Mouse (Mus musculus): ENCODE results near the gene Amd2. TPM values are rescaled to one million over a fixed set of nuclear protein-coding genes. Genes with fewer than 3 reads are reported as not detected.

Gene Amd2
- total RNA-seq (2017) = 8.2 and 9.7 TPM in 2 replicates

DNA sequence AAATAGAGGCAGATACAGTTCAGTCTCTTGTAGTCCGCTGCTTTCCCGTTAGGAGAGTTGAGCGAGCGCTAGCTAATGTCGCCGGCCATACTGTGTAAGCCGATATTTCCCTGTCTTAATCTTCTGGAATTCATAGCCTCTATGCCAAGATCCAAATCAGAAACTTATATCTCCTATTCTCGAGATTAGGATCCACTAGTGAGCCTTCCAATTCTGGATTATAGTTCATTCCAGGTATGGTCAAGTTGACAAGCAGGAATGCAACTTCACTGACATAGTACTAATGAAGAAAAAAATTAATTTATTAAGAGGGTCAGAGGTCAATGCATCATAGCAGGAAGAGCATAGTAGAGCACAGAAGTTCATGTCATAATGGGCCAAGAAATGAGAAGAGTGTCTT, at the start of gene Amd2:
Amd2 (minus strand) TSS at position 101 of the 400 bp plus-strand sequence.
- no peak for ATAC-seq (replicated peaks; ENCODE audit: low read depth, poor library complexity, severe bottlenecking)

- ATAC-seq (replicated peaks; ENCODE audit: low read depth, poor library complexity, severe bottlenecking) = no peak
These were observed 49.6 kb upstream of the Amd2 start for GRCm38 (mm10) chr10:35761280-35761679.

GRCm38 (mm10) chr10:35737639-35738038, 25.9 kb upstream of the Amd2 start:
- no peak for ATAC-seq (replicated peaks; ENCODE audit: low read depth, poor library complexity, severe bottlenecking)

- ATAC-seq (replicated peaks; ENCODE audit: low read depth, poor library complexity, severe bottlenecking) = no peak
These were observed 2.6 kb upstream of the Amd2 start for GRCm38 (mm10) chr10:35714266-35714665.
